Mouse (Mus musculus): ENCODE results near the gene Wdr73. TPM values are rescaled to one million over a fixed set of nuclear protein-coding genes. Genes with fewer than 3 reads are reported as not detected.

Gene Wdr73
- 12.9 and 14.8 TPM in 2 replicates for polyA plus RNA-seq (2012; rRNA removed; ENCODE audit: low replicate concordance)

DNA sequence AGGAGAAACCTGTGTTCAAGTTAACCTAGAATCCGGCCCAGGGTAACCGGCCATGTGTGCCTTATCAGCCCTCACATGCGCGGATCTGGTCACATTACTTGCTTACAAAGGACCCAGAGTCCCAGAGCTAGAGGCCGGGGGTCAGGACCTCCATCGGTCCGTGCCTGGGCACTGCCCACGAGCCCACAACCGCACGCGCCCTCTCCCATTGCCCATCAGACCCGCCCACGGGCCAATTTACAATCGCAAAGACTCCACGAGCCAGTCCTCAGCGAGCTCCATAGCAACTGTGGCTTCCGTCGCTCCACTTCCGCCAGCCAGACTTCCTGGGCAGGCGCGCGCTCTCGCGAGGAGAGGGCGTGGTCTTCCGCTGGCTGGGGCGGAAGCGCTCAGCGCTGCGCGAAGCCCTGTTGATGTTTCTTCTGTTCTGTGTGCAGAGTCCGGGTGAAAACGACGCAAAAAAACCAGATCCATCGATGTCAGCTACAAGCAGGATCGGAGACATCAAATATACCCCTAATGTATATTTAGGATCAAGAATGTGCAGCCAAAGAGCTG, at the start of gene Wdr73:
TSS of gene Wdr73 (minus strand) at position 326 of the 558 bp plus-strand sequence.

GRCm38 (mm10) chr7:80947445-80948350, 46.6 kb upstream of the Wdr73 start, which contains the start of gene Sec11a:
Gene Sec11a, minus strand, starts transcription at chr7:80947780.

GRCm38 (mm10) chr7:80904921-80905515, 3.9 kb upstream of the Wdr73 start, which contains the start of gene Nmb:
Gene Nmb, minus strand, starts transcription at chr7:80905076.

GRCm38 (mm10) chr7:80860729-80861274, 40.3 kb downstream of the Wdr73 start, which contains the start of gene Zscan2:
Gene Zscan2, plus strand, starts transcription at chr7:80860920.

Other genes with a start within 250 kb of the Wdr73 start
- 32.6 and 38.8 TPM in 2 replicates for gene Crtc3, start 212.4 kb downstream of the Wdr73 start, polyA plus RNA-seq (2012; rRNA removed; ENCODE audit: low replicate concordance)
- 53.0 and 99.4 TPM in 2 replicates for gene Iqgap1, start 75.3 kb downstream of the Wdr73 start, polyA plus RNA-seq (2012; rRNA removed; ENCODE audit: low replicate concordance)
- 3.4 and 7.5 TPM in 2 replicates for gene Zscan2, start 40.3 kb downstream of the Wdr73 start, polyA plus RNA-seq (2012; rRNA removed; ENCODE audit: low replicate concordance)
- gene Nmb, start 3.8 kb upstream of the Wdr73 start, polyA plus RNA-seq (2012; rRNA removed; ENCODE audit: low replicate concordance): 4.2 and 7.2 TPM in 2 replicates
- 34.2 and 62.4 TPM in 2 replicates for gene Sec11a, start 46.5 kb upstream of the Wdr73 start, polyA plus RNA-seq (2012; rRNA removed; ENCODE audit: low replicate concordance)
- gene Zfp592, start 92.4 kb upstream of the Wdr73 start, polyA plus RNA-seq (2012; rRNA removed; ENCODE audit: low replicate concordance): 21.1 and 21.9 TPM in 2 replicates
- gene Alpk3, start 156.3 kb upstream of the Wdr73 start, polyA plus RNA-seq (2012; rRNA removed; ENCODE audit: low replicate concordance): 0.10 and 5.3 TPM in 2 replicates
- gene Slc28a1, start 213.5 kb upstream of the Wdr73 start, polyA plus RNA-seq (2012; rRNA removed; ENCODE audit: low replicate concordance): 0.06 and 0.11 TPM in 2 replicates